Mouse (Mus musculus) CH12.LX (cell line): Measurements from ENCODE around the gene Asprv1.

Source experiments
- CTCF ChIP-seq, 2 experiments: IDR thresholded peaks in 1 of 2; conservative IDR thresholded peaks in 1 of 2; 2 replicates each; pipeline ENCODE4 v1.5.1; 2011 to 2012; ENCODE audit warnings: low read depth in 2 of 2, low read length in 2 of 2, improper control_type of control experiment in 1 of 2, inconsistent platforms in 1 of 2, mild to moderate bottlenecking in 1 of 2, moderate library complexity in 1 of 2
- POLR2A ChIP-seq: IDR thresholded peaks from 2 replicates; pipeline ENCODE4 v1.6.1; 2011; ENCODE audit warnings: low read depth, mild to moderate bottlenecking, improper control_type of control experiment, low read length

- no peak for TF ChIP-seq CTCF (conservative IDR thresholded peaks at IDR 0.05 in 1 of 2, IDR thresholded peaks at IDR 0.05 in 1 of 2; ENCODE audit: low read depth in 2 of 2, low read length in 2 of 2)
- no peak for TF ChIP-seq POLR2A
Observed at GRCm38 (mm10) chr6:86627946-86628345, at the start of gene Asprv1.
